Mouse (Mus musculus) adrenal gland, adult 18-20 months (tissue): Measurements from ENCODE around the gene Insm2. TPM values are rescaled to one million over a fixed set of nuclear protein-coding genes. Genes with fewer than 3 reads are reported as not detected.
A peak's percentile ranks its signal among the peaks of the same experiment; 100 is the strongest.
"Not testable (repeated sequence)": the region's sequence is repeated elsewhere in the genome, so short reads cannot be mapped to it uniquely, and the experiment has no call there.

Source experiments
- DNase-seq, 2 experiments: peaks; one replicate each; pipeline ENCODE4 v3.0.0; 2021 to 2022; ENCODE audit warnings: low spot score in 2 of 2
- long read RNA-seq, 2 experiments: library from polyadenylated mRNA; stranded (forward); transcript quantifications; one replicate each; pipeline ENCODE4 v2.0.0; 2021
- total RNA-seq, 2 experiments: library from RNA; stranded (reverse); gene quantifications; 1 replicate in 1 of 2; 2 replicates in 1 of 2; pipeline ENCODE4 v1.2.3; 2021

Gene Insm2
- 1 to 10 TPM in 1 of 2 experiments, under 1 TPM in 1; 0.66 to 1.1 TPM for total RNA-seq
- long read RNA-seq, experiment 1, partial matches to known transcripts = 0 of 1 reads
- long read RNA-seq, experiment 1, other reads (novel, unspliced or antisense) = 0 of 1 reads
- long read RNA-seq, experiment 2, transcript Insm2-201 (1 exons, 2,660 nt) = major isoform, 5 of 5 reads
- long read RNA-seq, experiment 2, partial matches to known transcripts = 0 of 5 reads
- long read RNA-seq, experiment 2, other reads (novel, unspliced or antisense) = 0 of 5 reads

DNA sequence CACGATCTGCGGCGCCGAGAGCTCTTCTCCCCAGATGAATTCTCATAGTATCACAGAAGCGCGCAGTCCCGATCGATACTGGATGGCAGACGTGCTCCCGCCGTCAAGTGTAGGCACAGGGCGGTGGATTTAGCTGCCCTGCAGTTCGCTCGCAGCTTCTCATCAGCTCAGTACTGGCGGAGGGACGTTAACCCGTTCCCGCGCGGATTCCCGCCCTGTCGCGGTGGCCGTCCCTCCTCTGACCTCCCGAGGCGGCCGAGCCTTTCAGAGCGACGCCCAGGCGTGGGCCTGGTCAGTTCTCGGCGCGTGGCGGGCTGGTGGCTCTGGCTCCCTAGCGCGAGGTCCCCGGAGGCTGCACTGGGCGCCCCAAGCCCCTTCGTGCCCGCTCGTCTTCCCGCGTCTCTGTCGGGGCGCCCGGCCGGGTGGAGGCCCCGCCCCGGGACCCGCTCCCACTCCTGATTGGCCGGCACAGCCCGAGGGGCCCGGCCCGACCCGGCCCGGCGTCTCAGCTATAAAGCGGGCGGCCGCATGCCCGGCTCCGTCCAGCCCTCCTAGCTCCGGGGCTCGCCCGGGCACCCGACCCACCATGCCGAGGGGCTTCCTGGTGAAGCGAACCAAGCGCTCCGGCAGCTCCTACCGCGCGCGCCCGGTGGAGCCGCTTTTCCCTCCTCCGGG is at the start of gene Insm2:
TSS of gene Insm2 (plus strand) at position 541 of the 675 bp plus-strand sequence.
- peak; percentile 11 to 25 for DNase-seq

GRCm38 (mm10) chr12:55554901-55555300 is 44.3 kb upstream of the Insm2 start:
- DNase-seq = not testable (repeated sequence)

DNA sequence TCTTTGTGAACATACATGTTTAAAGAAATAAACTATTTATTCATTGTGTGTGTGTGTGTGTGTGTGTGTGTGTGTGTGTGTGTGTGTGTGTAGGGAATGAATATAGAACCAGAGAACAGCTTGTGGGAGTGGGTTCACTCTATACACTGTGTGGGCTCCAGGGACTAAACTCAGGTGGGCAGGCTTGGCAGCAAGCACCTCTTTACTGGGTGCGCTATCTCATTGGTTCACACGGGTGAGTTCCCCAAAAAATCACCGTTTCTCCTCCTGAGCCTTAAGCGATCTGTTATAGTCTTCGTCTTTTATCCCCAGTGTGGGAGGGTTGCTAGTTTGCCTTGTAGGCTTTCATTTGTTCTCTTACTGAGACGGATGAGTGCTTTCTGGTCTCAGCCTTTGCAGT is 41.4 kb upstream of the Insm2 start:
- no peak for DNase-seq

DNA sequence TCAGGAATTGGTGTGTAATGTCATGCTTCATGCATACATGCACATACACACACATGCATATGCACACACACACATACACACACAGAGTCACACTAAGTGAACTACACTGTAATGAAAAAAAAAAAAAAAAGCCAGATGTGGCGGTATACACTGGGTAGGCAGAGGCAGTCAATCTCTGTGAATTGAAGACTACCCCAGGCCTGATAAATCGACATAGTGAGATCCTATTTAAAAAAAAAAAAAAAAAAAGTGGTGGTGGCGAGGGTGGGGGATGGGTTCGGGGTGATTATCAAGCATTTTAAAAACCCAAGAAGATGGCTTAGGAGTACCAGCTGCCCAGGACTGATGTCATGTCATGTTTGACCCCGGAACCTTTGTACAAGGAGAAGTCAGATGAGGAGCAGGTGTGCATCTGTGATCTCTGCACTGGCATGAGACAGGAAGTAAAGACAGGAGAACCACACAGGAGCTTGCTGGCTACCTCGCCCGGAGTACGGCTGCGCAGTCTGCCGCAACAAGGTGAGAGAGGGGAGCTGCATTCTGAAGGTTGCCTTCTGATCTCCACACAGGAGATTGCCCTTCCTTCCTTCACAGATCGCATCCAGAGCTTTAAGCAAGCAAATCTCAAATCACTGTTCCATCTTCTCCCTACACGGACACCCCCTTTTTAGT is 39.9 kb upstream of the Insm2 start:
- no peak for DNase-seq

GRCm38 (mm10) chr12:55560025-55560690 is 39.1 kb upstream of the Insm2 start:
- peak in 1 of 2 experiments; percentile 6 for DNase-seq

DNA sequence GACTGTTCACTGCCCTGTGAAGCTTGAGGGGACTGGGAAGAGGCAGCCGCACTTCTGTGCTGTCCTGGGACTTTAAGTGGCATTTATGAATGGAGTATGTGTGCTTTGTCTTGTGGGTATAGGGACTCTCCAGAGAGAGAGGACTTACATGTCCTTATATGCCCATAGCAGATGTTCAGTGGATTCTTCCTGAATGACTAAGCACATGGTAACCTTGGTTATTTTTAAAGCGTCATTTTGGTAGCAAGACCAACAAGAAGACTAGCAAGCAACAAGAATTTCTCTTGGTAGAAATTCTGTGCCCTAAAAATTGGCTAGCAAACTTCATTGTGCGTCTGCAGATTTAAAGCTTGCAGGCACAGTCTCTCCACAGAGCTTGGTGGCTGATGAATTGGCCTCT is 35.5 kb upstream of the Insm2 start:
- DNase-seq = no peak

DNA sequence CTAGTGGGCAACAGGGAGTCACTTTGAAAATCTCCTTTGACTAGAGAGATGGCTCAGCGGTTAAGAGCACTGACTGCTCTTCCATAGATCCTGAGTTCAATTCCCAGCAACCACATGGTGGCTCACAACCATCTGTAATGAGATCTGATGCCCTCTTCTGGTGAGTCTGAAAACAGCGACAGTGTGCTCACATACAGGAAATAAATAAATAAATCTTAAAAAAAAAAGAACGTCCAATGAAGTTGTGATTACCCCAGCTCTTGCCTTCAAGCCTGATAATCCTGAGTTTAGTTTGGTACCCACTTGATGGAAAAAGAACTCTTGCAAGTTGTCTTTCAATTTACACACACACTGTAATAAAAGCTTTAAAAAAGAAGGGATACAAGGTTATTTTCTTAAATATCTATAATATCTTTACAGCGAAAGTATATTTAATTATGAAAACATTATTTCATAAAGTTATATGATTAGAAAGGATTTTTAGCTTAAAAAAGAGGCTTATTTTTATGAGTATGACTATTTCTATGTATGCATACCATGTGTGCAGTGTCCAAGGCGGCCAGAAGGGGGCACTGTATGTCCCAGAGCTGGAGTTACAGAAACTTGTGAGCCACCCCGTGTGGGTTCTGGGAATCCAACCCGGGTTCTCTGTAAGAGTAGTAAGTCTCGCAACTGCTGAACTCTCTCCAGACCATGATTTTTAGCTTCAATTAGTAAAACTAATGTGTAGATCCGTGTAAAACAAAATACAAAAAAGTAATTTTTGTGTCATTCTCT is 34.9 kb upstream of the Insm2 start:
- DNase-seq = no peak

GRCm38 (mm10) chr12:55565206-55565605 is 34.0 kb upstream of the Insm2 start, which contains the start of gene Aldoart2:
Gene Aldoart2, plus strand, starts transcription at chr12:55565239.
- no peak for DNase-seq

DNA sequence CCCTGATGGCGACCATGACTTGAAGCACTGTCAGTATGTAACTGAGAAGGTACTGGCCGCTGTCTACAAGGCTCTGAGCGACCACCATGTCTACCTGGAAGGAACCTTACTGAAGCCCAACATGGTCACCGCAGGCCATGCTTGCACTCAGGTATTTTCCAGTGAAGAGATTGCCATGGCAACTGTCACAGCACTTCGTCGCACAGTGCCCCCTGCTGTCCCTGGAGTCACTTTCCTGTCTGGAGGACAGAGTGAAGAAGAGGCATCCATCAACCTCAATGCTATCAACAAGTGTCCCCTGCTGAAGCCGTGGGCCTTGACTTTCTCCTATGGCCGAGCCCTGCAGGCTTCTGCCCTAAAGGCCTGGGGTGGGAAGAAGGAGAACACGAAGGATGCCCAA is 33.4 kb upstream of the Insm2 start:
- DNase-seq = no peak

GRCm38 (mm10) chr12:55566837-55567236 is 32.4 kb upstream of the Insm2 start:
- DNase-seq = no peak

GRCm38 (mm10) chr12:55568466-55568865 is 30.8 kb upstream of the Insm2 start:
- no peak for DNase-seq

GRCm38 (mm10) chr12:55569676-55570075 is 29.6 kb upstream of the Insm2 start:
- no peak for DNase-seq

DNA sequence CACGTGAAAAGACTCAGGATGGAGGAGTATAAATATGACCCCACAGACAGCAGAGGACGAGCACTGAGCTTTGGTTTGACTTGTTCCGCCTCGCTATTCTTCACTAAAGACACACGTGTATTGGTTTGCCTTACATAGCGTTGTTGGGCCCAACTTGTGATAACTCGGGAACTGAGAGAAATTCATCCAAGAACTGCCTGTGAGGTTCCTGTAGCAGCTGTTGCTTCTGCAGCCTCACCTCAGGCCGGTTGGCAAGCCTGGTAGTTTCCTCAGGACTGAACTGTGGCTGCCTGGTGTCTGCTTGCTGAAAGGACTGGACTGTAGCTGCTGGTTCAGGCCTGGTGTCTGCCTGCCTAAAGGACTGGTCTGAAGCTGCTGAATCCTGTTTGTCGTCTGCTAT is 28.6 kb upstream of the Insm2 start:
- DNase-seq = no peak

DNA sequence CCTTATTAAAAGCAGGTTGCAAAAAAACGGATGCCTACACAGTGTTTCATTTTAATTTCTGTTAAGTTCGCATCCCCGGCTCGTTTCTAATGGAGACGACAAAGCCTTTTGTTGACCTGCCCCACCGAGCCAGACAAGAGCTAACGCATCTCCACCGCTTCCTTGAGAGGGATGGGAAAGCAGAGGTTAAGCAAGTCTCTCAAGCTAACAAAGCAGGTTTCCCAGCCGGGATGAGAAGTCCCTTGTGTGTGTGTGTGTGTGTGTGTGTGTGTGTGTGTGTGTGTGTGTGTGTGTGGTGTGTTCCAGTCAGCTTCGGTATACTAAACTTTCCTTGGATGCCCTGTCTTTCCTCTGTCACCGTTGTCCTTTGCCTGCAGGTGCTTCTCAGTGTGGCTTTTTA is 28.0 kb upstream of the Insm2 start:
- no peak for DNase-seq

- no peak for DNase-seq
Measured at GRCm38 (mm10) chr12:55571661-55572060, 27.6 kb upstream of the Insm2 start.

DNA sequence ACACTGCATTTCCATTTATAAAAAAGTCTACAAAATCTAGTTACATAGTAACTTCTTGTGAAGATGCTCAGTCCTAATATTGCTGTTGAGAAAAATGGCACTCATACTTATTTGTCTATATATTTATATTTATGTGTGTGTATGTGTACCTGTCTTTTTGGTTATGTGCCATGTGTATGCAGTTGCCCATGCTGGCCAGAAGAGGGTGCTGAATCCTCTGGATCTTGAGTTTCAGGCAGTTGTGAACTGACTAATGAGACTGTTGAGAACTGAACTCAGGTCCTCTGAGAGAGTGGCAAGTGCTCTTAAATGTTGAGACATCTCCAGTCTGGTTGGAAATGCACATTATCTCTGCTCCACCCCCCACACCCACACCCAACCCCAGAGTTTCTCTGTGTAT is 26.1 kb upstream of the Insm2 start:
- no peak for DNase-seq

DNA sequence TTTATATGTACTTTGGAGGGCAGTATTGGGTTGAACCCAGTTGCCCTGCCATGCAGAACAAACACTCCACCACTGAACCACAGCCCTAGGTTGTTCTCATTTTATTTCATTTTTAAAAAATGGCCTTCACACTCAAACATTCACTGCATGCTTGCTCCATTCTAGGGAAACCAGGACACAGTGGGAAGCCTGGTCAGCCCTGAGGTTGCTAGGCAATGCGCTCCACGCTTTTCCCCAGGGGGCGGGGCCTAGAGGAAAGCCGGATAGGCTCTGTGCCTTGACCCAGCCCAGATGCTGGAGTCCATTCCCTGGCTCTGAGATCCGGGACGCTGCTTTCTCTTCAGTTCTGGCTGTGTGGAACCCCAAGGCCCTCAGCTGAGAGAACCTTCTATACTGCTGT is 25.4 kb upstream of the Insm2 start:
- DNase-seq = no peak

DNA sequence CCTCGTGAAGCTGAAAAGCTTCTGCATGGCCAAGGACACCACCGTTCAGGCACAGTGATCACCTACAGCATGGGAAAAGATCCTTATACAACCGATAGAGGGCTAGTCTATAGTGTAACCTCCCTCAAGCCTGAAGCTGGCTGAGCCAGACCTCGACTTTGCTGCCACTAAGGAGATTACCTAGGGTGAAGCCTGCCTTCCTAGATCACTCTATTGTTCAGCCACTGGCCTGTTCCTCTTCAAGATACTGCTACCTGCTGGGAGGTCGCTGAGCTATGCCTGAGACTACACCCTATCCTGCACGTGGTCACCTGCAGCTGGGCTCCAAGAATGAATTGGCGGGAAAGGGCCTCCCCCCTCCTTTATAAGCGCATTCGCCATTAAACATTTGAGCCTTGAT is 12.3 kb upstream of the Insm2 start:
- not testable (repeated sequence) for DNase-seq

- DNase-seq = no peak
Measured at GRCm38 (mm10) chr12:55598537-55598886, 715 bp upstream of the Insm2 start.

DNA sequence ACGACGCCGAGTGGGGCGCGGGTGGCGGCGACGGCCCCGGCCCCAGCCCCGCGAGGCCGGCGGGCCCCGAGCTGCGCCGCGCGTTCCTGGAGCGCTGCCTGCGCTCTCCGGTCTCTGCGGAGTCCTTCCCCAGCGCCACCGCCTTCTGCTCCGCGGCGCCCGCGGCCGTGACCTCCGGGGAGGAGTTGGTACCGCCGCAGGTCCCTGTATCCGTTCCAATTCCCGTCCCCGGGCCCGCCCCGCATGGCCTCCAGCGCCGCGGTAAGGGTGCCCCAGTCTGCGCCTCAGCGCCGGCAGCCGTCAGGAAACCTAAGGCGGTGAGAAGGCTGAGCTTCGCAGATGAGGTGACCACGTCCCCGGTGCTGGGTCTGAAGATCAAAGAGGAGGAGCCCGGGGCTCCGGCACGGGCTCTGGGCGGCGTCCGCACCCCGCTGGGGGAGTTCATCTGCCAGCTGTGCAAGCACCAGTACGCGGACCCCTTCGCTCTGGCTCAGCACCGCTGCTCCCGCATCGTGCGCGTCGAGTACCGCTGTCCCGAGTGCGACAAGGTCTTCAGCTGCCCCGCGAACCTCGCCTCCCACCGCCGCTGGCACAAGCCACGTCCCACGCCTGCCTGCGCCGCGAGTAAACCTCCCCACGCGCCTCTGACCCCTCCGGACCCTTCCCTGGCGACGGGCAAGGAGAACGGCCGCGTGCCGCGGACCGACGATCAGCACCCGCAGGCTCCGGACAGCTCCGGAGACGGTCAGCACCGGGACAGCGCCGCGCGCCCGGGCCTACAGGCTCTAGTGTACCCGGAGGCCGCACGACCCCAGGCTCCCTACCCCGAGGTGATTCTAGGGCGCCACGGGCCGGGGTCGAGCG is 644 bp downstream of the Insm2 start:
- peak; percentile 61 to 65 for DNase-seq
